Comparison of ENCODE assay signal across 10 mouse cellular contexts in the genomic region with DNA sequence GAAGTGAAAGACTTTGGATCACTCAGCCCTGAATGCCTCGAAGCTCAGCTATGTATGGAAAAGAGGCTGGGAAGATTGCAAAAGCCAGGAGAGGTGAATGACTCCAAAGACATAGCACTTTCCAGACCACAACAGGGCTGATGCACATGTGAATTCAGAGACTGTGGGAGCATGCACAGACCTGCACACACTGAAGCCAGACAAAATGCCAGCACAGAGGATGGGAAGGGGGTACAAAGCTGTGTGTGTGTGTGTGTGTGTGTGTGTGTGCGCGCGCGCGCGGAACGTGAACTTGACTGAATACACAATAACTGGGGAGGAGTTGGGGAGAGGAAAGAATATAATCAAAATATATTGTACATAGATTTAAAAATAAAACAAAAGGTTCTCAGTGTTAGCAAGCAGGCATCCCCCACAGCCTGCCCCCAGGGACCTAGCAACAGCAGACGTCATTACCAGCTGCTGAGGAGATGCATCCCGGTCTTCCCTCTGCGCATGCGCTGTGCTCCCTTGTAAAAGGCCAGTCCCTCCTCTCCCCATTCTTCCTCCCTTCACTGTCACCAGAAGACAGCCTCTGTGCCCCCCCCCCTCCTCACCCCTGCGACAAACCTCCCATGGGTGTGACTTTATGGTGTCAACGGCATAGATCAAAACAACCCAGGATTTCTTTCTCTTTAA.
A peak's percentile ranks its signal among the peaks of the same experiment; 100 is the strongest.
DNase-seq lines count a peak whose midpoint lies in the region; ATAC-seq lines count a peak whose summit lies in the region.
"Had no signal": no experiment of that assay in that cellular context is flagged by ENCODE, and none has a peak within 500 bp of the region (broad histone marks: within the 10 kb centered on the region; RNA-seq: fewer than 3 reads in every experiment).

No protein-coding gene starts in this region.

- 82% methylated on average over 14 of the region's 14 CpGs for WGBS in hindbrain, embryonic 11.5 days
- 72% methylated on average over 14 of the region's 14 CpGs for WGBS in hindbrain, embryonic 12.5 days

- ATAC-seq in hindbrain, embryonic 11.5 days (ENCODE audit: low FRiP score) = no peak
- no peak for ATAC-seq in hindbrain, embryonic 12.5 days (ENCODE audit: low FRiP score)

- intact Hi-C loops in left cerebral cortex, postnatal 4 days (cut with DNase I) = no loop called here

- H3K4me3 ChIP-seq in hindbrain, embryonic 11.5 days (ENCODE audit: low read depth, low read length) = no peak overlapping the region
- H3K4me3 ChIP-seq in hindbrain, embryonic 12.5 days = no peak overlapping the region
- H3K4me3 ChIP-seq: embryonic facial prominence, embryonic 12.5 days; midbrain, embryonic 12.5 days had no signal

- no peaks in the 10 kb centered on the region for H3K36me3 ChIP-seq in hindbrain, embryonic 11.5 days (ENCODE audit: control insufficient read depth, insufficient read depth, low read length)
- no peaks in the 10 kb centered on the region for H3K36me3 ChIP-seq in hindbrain, embryonic 12.5 days
- H3K36me3 ChIP-seq: embryonic facial prominence, embryonic 12.5 days; midbrain, embryonic 12.5 days had no signal

- no peaks in the 10 kb centered on the region for H3K9me3 ChIP-seq in hindbrain, embryonic 11.5 days (ENCODE audit: control insufficient read depth, low read length)
- no peaks in the 10 kb centered on the region for H3K9me3 ChIP-seq in hindbrain, embryonic 12.5 days (replicated peaks)
- H3K9me3 ChIP-seq: embryonic facial prominence, embryonic 12.5 days; midbrain, embryonic 12.5 days had no signal

- no peaks in the 10 kb centered on the region for H3K27me3 ChIP-seq in hindbrain, embryonic 11.5 days (ENCODE audit: control insufficient read depth, insufficient read depth, low read length)
- H3K27me3 ChIP-seq in hindbrain, embryonic 12.5 days = no peaks in the 10 kb centered on the region
- H3K27me3 ChIP-seq: midbrain, embryonic 12.5 days had no signal

- peak; percentile 52 for DNase-seq in hindbrain, embryonic 11.5 days (ENCODE audit: low spot score)
- DNase-seq in adrenal gland, adult 2 months = peak; percentile 34
- DNase-seq in gastrocnemius, adult 8-10 months (ENCODE audit: low spot score in 2 of 2) = peak; percentile 49 to 71
- DNase-seq in kidney, adult 9 months = peak; percentile 51
- DNase-seq in left cerebral cortex, postnatal 4 days = peak; percentile 29
- DNase-seq in testis, postnatal 10 days (ENCODE audit: low spot score) = peak; percentile 88
- no peak for DNase-seq in natural killer cell, adult 2 months (ENCODE audit: low spot score in 2 of 2)

- no peak overlapping the region for H3K9ac ChIP-seq in hindbrain, embryonic 11.5 days (ENCODE audit: low read depth, low read length)
- no peak overlapping the region for H3K9ac ChIP-seq in hindbrain, embryonic 12.5 days
- H3K9ac ChIP-seq: embryonic facial prominence, embryonic 12.5 days; midbrain, embryonic 12.5 days had no signal

- H3K4me2 ChIP-seq in hindbrain, embryonic 11.5 days (replicated peaks; ENCODE audit: low read depth, low read length) = no peak overlapping the region
- H3K4me2 ChIP-seq in hindbrain, embryonic 12.5 days (replicated peaks) = no peak overlapping the region
- H3K4me2 ChIP-seq: embryonic facial prominence, embryonic 12.5 days; midbrain, embryonic 12.5 days had no signal

- H3K4me1 ChIP-seq in hindbrain, embryonic 11.5 days (replicated peaks; ENCODE audit: control insufficient read depth, insufficient read depth, low read length) = no peaks in the 10 kb centered on the region
- H3K4me1 ChIP-seq in hindbrain, embryonic 12.5 days = 0 out of 2 replicates have a peak, but pooled peaks cover 3% of the 10 kb centered on the region
- H3K4me1 ChIP-seq: midbrain, embryonic 12.5 days had no signal

- H3K27ac ChIP-seq in hindbrain, embryonic 11.5 days (ENCODE audit: low read depth, low read length) = no peak overlapping the region
- H3K27ac ChIP-seq in hindbrain, embryonic 12.5 days = no peak overlapping the region
- H3K27ac ChIP-seq: embryonic facial prominence, embryonic 12.5 days; midbrain, embryonic 12.5 days had no signal

Comparison
In these comparisons a context has a peak if more than half of its experiments do, and no peak if none do; other contexts are left out.
1. DNase-seq: peak in hindbrain, embryonic 11.5 days (single experiment), adrenal gland, adult 2 months (single experiment), gastrocnemius, adult 8-10 months (2 of 2), kidney, adult 9 months (single experiment), left cerebral cortex, postnatal 4 days (single experiment) and testis, postnatal 10 days (single experiment); none in natural killer cell, adult 2 months (0 of 2).